Mouse (Mus musculus): ENCODE measurements around the gene Pafah1b2.
A peak's percentile ranks its signal among the peaks of the same experiment; 100 is the strongest.

Pafah1b2 gene

GRCm38 (mm10) chr9:45942916-45943315 is 69.6 kb downstream of the Pafah1b2 start:
- DNase-seq (ENCODE audit: low read depth, low spot score), result no peak

- no peak for DNase-seq (ENCODE audit: low read depth, low spot score)
These were observed 70.0 kb downstream of the Pafah1b2 start for GRCm38 (mm10) chr9:45942464-45942863.

GRCm38 (mm10) chr9:45941329-45941888 is 71.1 kb downstream of the Pafah1b2 start:
- DNase-seq (ENCODE audit: low read depth, low spot score), result peak; percentile 51

- no peak for DNase-seq (ENCODE audit: low read depth, low spot score)
These were observed 72.7 kb downstream of the Pafah1b2 start for GRCm38 (mm10) chr9:45939794-45940193.

GRCm38 (mm10) chr9:45938952-45939637 is 73.4 kb downstream of the Pafah1b2 start:
- no peak for DNase-seq (ENCODE audit: low read depth, low spot score)

GRCm38 (mm10) chr9:45938088-45938487 is 74.4 kb downstream of the Pafah1b2 start:
- no peak for DNase-seq (ENCODE audit: low read depth, low spot score)

- peak; percentile 80 for DNase-seq (ENCODE audit: low read depth, low spot score)
These were observed 75.6 kb downstream of the Pafah1b2 start for GRCm38 (mm10) chr9:45936883-45937282.

GRCm38 (mm10) chr9:45935628-45936210 is 76.8 kb downstream of the Pafah1b2 start, which contains the start of gene Tagln:
Gene Tagln, minus strand, starts transcription at chr9:45936058.
- peak; percentile 36 for DNase-seq (ENCODE audit: low read depth, low spot score)

GRCm38 (mm10) chr9:45932571-45933415 is 79.7 kb downstream of the Pafah1b2 start:
- DNase-seq (ENCODE audit: low read depth, low spot score), result no peak

GRCm38 (mm10) chr9:45931958-45932357 is 80.5 kb downstream of the Pafah1b2 start:
- DNase-seq (ENCODE audit: low read depth, low spot score), result no peak

GRCm38 (mm10) chr9:45929285-45929684 is 83.2 kb downstream of the Pafah1b2 start:
- DNase-seq (ENCODE audit: low read depth, low spot score), result no peak

GRCm38 (mm10) chr9:45919895-45920294 is 92.6 kb downstream of the Pafah1b2 start:
- no peak for DNase-seq (ENCODE audit: low read depth, low spot score)

- DNase-seq (ENCODE audit: low read depth, low spot score), result no peak
These were observed 95.2 kb downstream of the Pafah1b2 start for GRCm38 (mm10) chr9:45917041-45917934.

GRCm38 (mm10) chr9:45915659-45916058 is 96.8 kb downstream of the Pafah1b2 start:
- DNase-seq (ENCODE audit: low read depth, low spot score), result no peak
